Mouse (Mus musculus) thymus, postnatal 14 days (tissue): ENCODE data around the gene Fbxw7.
A peak's percentile ranks its signal among the peaks of the same experiment; 100 is the strongest.

ENCODE experiments used
- DNase-seq: peaks from one replicate; pipeline ENCODE4 v3.0.0; 2021

The Fbxw7 gene

GRCm38 (mm10) chr3:84814762-84815381 lies at the start of gene Fbxw7:
Gene Fbxw7, plus strand, starts transcription at chr3:84815268.
- DNase-seq, result peak; percentile 60

GRCm38 (mm10) chr3:84768940-84769339 lies 46.1 kb upstream of the Fbxw7 start:
- DNase-seq, result no peak

- no peak for DNase-seq
These were observed 45.7 kb upstream of the Fbxw7 start for GRCm38 (mm10) chr3:84769411-84769810.

GRCm38 (mm10) chr3:84770518-84770917 lies 44.5 kb upstream of the Fbxw7 start:
- DNase-seq, result no peak

GRCm38 (mm10) chr3:84771980-84772379 lies 43.1 kb upstream of the Fbxw7 start:
- no peak for DNase-seq

- DNase-seq, result no peak
These were observed 40.6 kb upstream of the Fbxw7 start for GRCm38 (mm10) chr3:84774246-84775066.

- DNase-seq, result no peak
These were observed 40.0 kb upstream of the Fbxw7 start for GRCm38 (mm10) chr3:84775067-84775423.

- no peak for DNase-seq
These were observed 39.5 kb upstream of the Fbxw7 start for GRCm38 (mm10) chr3:84775577-84775976.

GRCm38 (mm10) chr3:84776084-84776483 lies 39.0 kb upstream of the Fbxw7 start:
- no peak for DNase-seq

GRCm38 (mm10) chr3:84787914-84788313 lies 27.2 kb upstream of the Fbxw7 start:
- DNase-seq, result no peak

GRCm38 (mm10) chr3:84804036-84804435 lies 11.0 kb upstream of the Fbxw7 start:
- no peak for DNase-seq

GRCm38 (mm10) chr3:84806206-84806605 lies 8.9 kb upstream of the Fbxw7 start:
- no peak for DNase-seq

- DNase-seq, result no peak
These were observed 7.2 kb upstream of the Fbxw7 start for GRCm38 (mm10) chr3:84807826-84808225.

GRCm38 (mm10) chr3:84808906-84809305 lies 6.2 kb upstream of the Fbxw7 start:
- no peak for DNase-seq

GRCm38 (mm10) chr3:84810803-84811202 lies 4.3 kb upstream of the Fbxw7 start:
- no peak for DNase-seq

- DNase-seq, result no peak
These were observed 1.5 kb upstream of the Fbxw7 start for GRCm38 (mm10) chr3:84813436-84814156.

- DNase-seq, result peak; percentile 100
These were observed 809 bp upstream of the Fbxw7 start for GRCm38 (mm10) chr3:84814157-84814761.

GRCm38 (mm10) chr3:84815461-84815860 lies 393 bp downstream of the Fbxw7 start:
- DNase-seq, result peak; percentile 85

- no peak for DNase-seq
These were observed 1.9 kb downstream of the Fbxw7 start for GRCm38 (mm10) chr3:84816951-84817350.

GRCm38 (mm10) chr3:84820654-84821201 lies 5.7 kb downstream of the Fbxw7 start:
- DNase-seq, result no peak

GRCm38 (mm10) chr3:84825990-84826389 lies 10.9 kb downstream of the Fbxw7 start:
- no peak for DNase-seq

GRCm38 (mm10) chr3:84826405-84826804 lies 11.3 kb downstream of the Fbxw7 start:
- no peak for DNase-seq

- DNase-seq, result no peak
These were observed 11.9 kb downstream of the Fbxw7 start for GRCm38 (mm10) chr3:84826938-84827337.
